Mouse (Mus musculus) neural tube, embryonic 10.5 days (tissue): ENCODE data around the gene Ctnna2.

ENCODE experiments used
- DNase-seq: peaks from one replicate; pipeline ENCODE4 v3.0.0-alpha.2; 2017; ENCODE audit warnings: low spot score; ENCODE audit errors: extremely low spot score

The Ctnna2 gene

DNA sequence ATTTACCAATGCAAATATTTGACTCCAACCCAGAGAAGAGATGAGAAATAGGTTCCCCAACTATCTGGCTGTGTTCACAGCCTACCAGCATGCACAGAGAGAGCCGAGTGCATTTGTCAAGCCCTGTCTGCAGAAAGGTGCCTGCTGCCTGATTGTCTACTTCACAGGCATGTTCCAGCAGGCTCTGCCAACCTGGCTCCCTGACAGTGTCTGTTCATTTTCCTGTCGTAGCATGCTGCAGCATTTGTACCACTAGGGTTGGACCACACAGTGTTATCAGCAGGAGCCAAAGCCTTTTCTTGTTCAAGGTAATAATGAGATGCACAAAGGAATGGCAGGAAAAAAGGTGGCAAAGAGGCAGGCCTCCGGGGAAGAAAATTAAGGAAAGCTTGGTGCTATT is 1001.7 kb downstream of the Ctnna2 start:
- DNase-seq, result no peak

GRCm38 (mm10) chr6:76974297-76974696 is 1005.2 kb downstream of the Ctnna2 start:
- DNase-seq, result no peak

- no peak for DNase-seq
Observed at GRCm38 (mm10) chr6:76964998-76965432, 1014.5 kb downstream of the Ctnna2 start.

- no peak for DNase-seq
Observed at GRCm38 (mm10) chr6:76908086-76908485, 1071.4 kb downstream of the Ctnna2 start.

- no peak for DNase-seq
Observed at GRCm38 (mm10) chr6:76897156-76897555, 1082.3 kb downstream of the Ctnna2 start.
